Mouse (Mus musculus): ENCODE measurements at regions not wholly inside any gene's neighbourhood (a gene's known extent, or its start where the extent isn't known, plus 50 kb on each side); places are given as distances from the start of the nearest gene placed in this dataset.

GRCm38 (mm10) chr3:35693551-35693950 lies 60.4 kb upstream of the Atp11b start:
- no peak for TF ChIP-seq POLR2A (IDR thresholded peaks at IDR 0.05; ENCODE audit: borderline replicate concordance, extremely low read depth, low read depth, low read length)
- no peak for TF ChIP-seq CTCF (IDR thresholded peaks at IDR 0.05; ENCODE audit: insufficient read depth, low read length)

Measured in lung, adult 2 months (tissue).